10 mouse cellular contexts compared by ENCODE assay signal in genomic region chr4:101254606-101255349, GRCm38 (mm10). TPM values are rescaled to one million over a fixed set of nuclear protein-coding genes. Genes with fewer than 3 reads are reported as not detected.
A peak's percentile ranks its signal among the peaks of the same experiment; 100 is the strongest.
DNase-seq lines count a peak whose midpoint lies in the region; ATAC-seq and TF ChIP-seq lines count a peak whose summit lies in the region.
"Had no signal": no experiment of that assay in that cellular context is flagged by ENCODE, and none has a peak within 500 bp of the region (broad histone marks: within the 10 kb centered on the region; RNA-seq: fewer than 3 reads in every experiment).

No protein-coding gene starts in this region.

- no peak overlapping the region for H3K4me3 ChIP-seq in heart, embryonic 14.5 days (ENCODE audit: control insufficient read depth in 1 of 2, insufficient read depth in 1 of 2, low read depth in 1 of 2, low read length in 2 of 2)
- no peak overlapping the region for H3K4me3 ChIP-seq in heart, embryonic 11.5 days (ENCODE audit: low read depth, low read length)
- no peak overlapping the region for H3K4me3 ChIP-seq in liver, postnatal 0 days (ENCODE audit: low read depth, low read length)
- no peak overlapping the region for H3K4me3 ChIP-seq in stomach, postnatal 0 days (ENCODE audit: low read depth, low read length)

- no peaks in the 10 kb centered on the region for H3K9me3 ChIP-seq in heart, embryonic 14.5 days (ENCODE audit: control insufficient read depth, low read length)
- H3K9me3 ChIP-seq in heart, embryonic 11.5 days (replicated peaks; ENCODE audit: control insufficient read depth, low read length): no peaks in the 10 kb centered on the region
- no peaks in the 10 kb centered on the region for H3K9me3 ChIP-seq in liver, postnatal 0 days (ENCODE audit: low read length)
- H3K9me3 ChIP-seq in stomach, postnatal 0 days (ENCODE audit: control insufficient read depth, low read length): no peaks in the 10 kb centered on the region

- H3K27ac ChIP-seq in heart, embryonic 14.5 days (replicated peaks in 1 of 2; ENCODE audit: control insufficient read depth in 1 of 2, insufficient read depth in 1 of 2, low read depth in 2 of 2, low read length in 2 of 2): peak overlapping the region; percentile 42 to 51; a peak in 3 of 4 replicates
- no peak overlapping the region for H3K27ac ChIP-seq in heart, embryonic 11.5 days (ENCODE audit: low read depth, low read length)
- peak overlapping the region; percentile 71 for H3K27ac ChIP-seq in liver, postnatal 0 days (ENCODE audit: low read depth)
- peak overlapping the region; percentile 18; the same call in 1 of the 2 replicates for H3K27ac ChIP-seq in stomach, postnatal 0 days (replicated peaks)

- no peak for TF ChIP-seq CTCF in liver, postnatal 0 days (IDR thresholded peaks at IDR 0.05; ENCODE audit: low read depth)
- TF ChIP-seq CTCF in stomach, postnatal 0 days (IDR thresholded peaks at IDR 0.05; ENCODE audit: low read depth): no peak

- H3K36me3 ChIP-seq in heart, embryonic 14.5 days (ENCODE audit: control insufficient read depth, insufficient read depth, low read length): no peaks in the 10 kb centered on the region
- H3K36me3 ChIP-seq in heart, embryonic 11.5 days (ENCODE audit: control insufficient read depth, insufficient read depth, low read length): no peaks in the 10 kb centered on the region
- H3K36me3 ChIP-seq in liver, postnatal 0 days (replicated peaks; ENCODE audit: insufficient read depth, low read length): no peaks in the 10 kb centered on the region
- no peaks in the 10 kb centered on the region for H3K36me3 ChIP-seq in stomach, postnatal 0 days (ENCODE audit: control insufficient read depth, insufficient read depth, low read length)

- DNase-seq in thymus, postnatal 4 days: peak; percentile 28
- no peak for DNase-seq in thymus, postnatal 10 days (ENCODE audit: low spot score in 2 of 2)
- no peak for DNase-seq in liver, postnatal 0 days
- DNase-seq in stomach, postnatal 0 days (ENCODE audit: low spot score): no peak
- DNase-seq in layer of hippocampus, postnatal 36 days: no peak
- no peak for DNase-seq in kidney, adult 8-10 months

- peaks cover 16 to 40% of the 10 kb centered on the region in 2 experiments for H3K4me1 ChIP-seq in heart, embryonic 14.5 days (ENCODE audit: control insufficient read depth in 2 of 2, insufficient read depth in 2 of 2, low read length in 2 of 2)
- peaks cover 16% of the 10 kb centered on the region for H3K4me1 ChIP-seq in heart, embryonic 11.5 days (ENCODE audit: control insufficient read depth, insufficient read depth, low read length)
- H3K4me1 ChIP-seq in liver, postnatal 0 days (ENCODE audit: insufficient read depth): peaks cover 67% of the 10 kb centered on the region
- 0 out of 2 replicates have a peak, but pooled peaks cover 5% of the 10 kb centered on the region for H3K4me1 ChIP-seq in stomach, postnatal 0 days (replicated peaks; ENCODE audit: control insufficient read depth, insufficient read depth)

- H3K4me2 ChIP-seq in heart, embryonic 14.5 days (ENCODE audit: low read length): no peak overlapping the region
- no peak overlapping the region for H3K4me2 ChIP-seq in heart, embryonic 11.5 days
- H3K4me2 ChIP-seq in liver, postnatal 0 days (ENCODE audit: low read depth, low read length): peak overlapping the region; percentile 50
- H3K4me2 ChIP-seq in stomach, postnatal 0 days (replicated peaks; ENCODE audit: low read depth): no peak overlapping the region

- TF ChIP-seq EP300 in liver, postnatal 0 days (IDR thresholded peaks at IDR 0.05; ENCODE audit: low read depth): no peak
- no peak for TF ChIP-seq EP300 in stomach, postnatal 0 days (optimal IDR thresholded peaks at IDR 0.05)

- no peak for ATAC-seq in heart, embryonic 14.5 days (ENCODE audit: insufficient number of reproducible peaks, insufficient read depth, low FRiP score, low read depth)
- ATAC-seq in heart, embryonic 11.5 days (replicated peaks; ENCODE audit: insufficient number of reproducible peaks, low FRiP score, low TSS enrichment): no peak
- ATAC-seq in liver, postnatal 0 days: no peak
- no peak; the same call in 1 of the 2 replicates for ATAC-seq in stomach, postnatal 0 days (ENCODE audit: low FRiP score, low TSS enrichment)
- ATAC-seq: forebrain, embryonic 16.5 days had no signal

- no peak overlapping the region for H3K9ac ChIP-seq in heart, embryonic 14.5 days (ENCODE audit: low read length)
- H3K9ac ChIP-seq in heart, embryonic 11.5 days (ENCODE audit: low read depth, low read length): no peak overlapping the region
- H3K9ac ChIP-seq in liver, postnatal 0 days (replicated peaks): no peak overlapping the region
- H3K9ac ChIP-seq in stomach, postnatal 0 days (ENCODE audit: low read length): no peak overlapping the region

- no peaks in the 10 kb centered on the region for H3K27me3 ChIP-seq in heart, embryonic 14.5 days (ENCODE audit: control insufficient read depth, insufficient read depth, low read length)
- H3K27me3 ChIP-seq in heart, embryonic 11.5 days (ENCODE audit: control insufficient read depth, insufficient read depth, low read length): no peaks in the 10 kb centered on the region
- no peaks in the 10 kb centered on the region for H3K27me3 ChIP-seq in liver, postnatal 0 days (ENCODE audit: insufficient read depth, low read length)
- no peaks in the 10 kb centered on the region for H3K27me3 ChIP-seq in stomach, postnatal 0 days (ENCODE audit: control insufficient read depth, insufficient read depth, low read length)
- H3K27me3 ChIP-seq: CH12.LX had no signal

- WGBS in heart, embryonic 14.5 days: 69% methylated on average over 8 of the region's 8 CpGs
- 65% methylated on average over 8 of the region's 8 CpGs for WGBS in heart, embryonic 11.5 days (ENCODE audit: insufficient replicate concordance)
- WGBS in liver, postnatal 0 days (ENCODE audit: insufficient replicate concordance): 45% methylated on average over 8 of the region's 8 CpGs
- 64% methylated on average over 8 of the region's 8 CpGs for WGBS in stomach, postnatal 0 days

RNA-seq across cellular contexts. Expression of gene Jak1, which starts 10.3 kb away (rescaled TPM):
- polyA plus RNA-seq in heart, embryonic 14.5 days (2014; fragmentation: Nextera tagmentation; extraction: Ambion mirVana): 67.1 and 69.7 TPM in 2 replicates
- 65.1 and 69.8 TPM in 2 replicates for polyA plus RNA-seq in heart, embryonic 11.5 days (2014; fragmentation: Nextera tagmentation; extraction: Ambion mirVana)
- 33.9 and 51.2 TPM in 2 replicates for polyA plus RNA-seq in liver, postnatal 0 days (2015; fragmentation: Nextera tagmentation; extraction: Ambion mirVana)
- polyA plus RNA-seq in stomach, postnatal 0 days (2015; fragmentation: Nextera tagmentation; extraction: Ambion mirVana): 34.1 and 34.3 TPM in 2 replicates
- total RNA-seq in layer of hippocampus, postnatal 36 days (2021): 100 to 1,000 TPM; 123 to 126 TPM
